In the genomic region with DNA sequence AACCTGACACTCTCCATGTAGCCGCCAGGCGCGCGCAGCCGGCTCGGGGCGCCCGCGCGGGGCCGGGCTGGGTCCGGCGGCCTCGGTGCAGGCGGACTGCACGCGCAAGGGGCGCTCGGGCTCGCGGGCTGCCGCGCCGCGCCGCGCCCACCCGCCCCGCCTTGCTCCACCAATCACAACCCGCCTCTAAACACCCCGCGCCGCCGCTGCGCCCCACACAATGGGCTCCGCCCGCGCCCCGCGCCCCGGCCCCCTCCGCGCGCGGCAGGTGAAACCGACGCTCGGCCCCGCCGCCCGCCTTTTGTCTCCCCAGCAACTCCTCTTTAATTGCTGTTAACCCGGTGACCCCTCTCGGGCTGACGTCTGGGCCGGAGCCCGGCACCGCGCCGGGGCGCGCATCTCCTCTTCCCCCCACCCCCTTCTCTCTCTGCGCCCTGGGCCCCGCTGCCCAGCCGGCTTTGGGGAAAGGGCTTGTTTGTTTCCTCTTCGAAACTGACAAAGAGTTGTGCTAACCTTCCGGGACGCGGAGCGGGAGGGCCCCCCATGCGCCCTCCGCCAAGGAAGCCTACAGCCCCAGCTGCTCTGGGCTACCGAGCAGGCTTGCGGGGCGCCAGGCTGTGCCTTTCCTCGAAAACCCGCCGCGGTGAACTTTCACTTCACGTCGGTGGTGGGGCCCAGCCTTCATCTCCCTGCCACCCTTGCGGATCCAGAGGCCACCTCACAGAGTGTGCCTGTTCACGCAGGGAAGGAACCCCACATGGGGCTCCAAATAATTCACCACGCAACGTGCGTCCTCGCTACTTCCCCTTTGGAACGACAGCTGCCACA, we compare ENCODE assay signal across 7 mouse cellular contexts.
DNase-seq lines count a peak whose midpoint lies in the region; ATAC-seq and TF ChIP-seq lines count a peak whose summit lies in the region.

No protein-coding gene starts in this region.

- H3K9me3 ChIP-seq in ES-Bruce4 (replicated peaks; ENCODE audit: control insufficient read depth, insufficient read depth, low read length, poor library complexity, severe bottlenecking) = no peaks in the 10 kb centered on the region
- no peaks in the 10 kb centered on the region for H3K9me3 ChIP-seq in hindbrain, postnatal 0 days (ENCODE audit: low read length)
- H3K9me3 ChIP-seq in liver, embryonic 12.5 days (replicated peaks) = no peaks in the 10 kb centered on the region
- H3K9me3 ChIP-seq in stomach, embryonic 14.5 days (ENCODE audit: control insufficient read depth, low read depth, low read length) = no peaks in the 10 kb centered on the region

- peak overlapping the region; percentile 84 for H3K9ac ChIP-seq in ES-Bruce4 (ENCODE audit: low read depth, poor library complexity, severe bottlenecking)
- H3K9ac ChIP-seq in hindbrain, postnatal 0 days (replicated peaks; ENCODE audit: low read length) = peak overlapping the region; percentile 45
- peak overlapping the region; percentile 70 for H3K9ac ChIP-seq in liver, embryonic 12.5 days
- peak overlapping the region; percentile 81 for H3K9ac ChIP-seq in stomach, embryonic 14.5 days (replicated peaks; ENCODE audit: low read depth, low read length)

- H3K4me2 ChIP-seq in hindbrain, postnatal 0 days (ENCODE audit: low read depth, low read length) = peak overlapping the region; percentile 92
- peak overlapping the region; percentile 82 for H3K4me2 ChIP-seq in liver, embryonic 12.5 days
- H3K4me2 ChIP-seq in stomach, embryonic 14.5 days (replicated peaks; ENCODE audit: low read depth, low read length) = peak overlapping the region; percentile 90

- no peaks in the 10 kb centered on the region for H3K27me3 ChIP-seq in ES-Bruce4 (ENCODE audit: control insufficient read depth, insufficient read depth, low read length, poor library complexity, severe bottlenecking)
- H3K27me3 ChIP-seq in hindbrain, postnatal 0 days (ENCODE audit: insufficient read depth, low read length) = 0 out of 2 replicates have a peak, but pooled peaks cover 11% of the 10 kb centered on the region
- H3K27me3 ChIP-seq in liver, embryonic 12.5 days (replicated peaks) = peaks cover 23% of the 10 kb centered on the region
- H3K27me3 ChIP-seq in stomach, embryonic 14.5 days (ENCODE audit: control insufficient read depth, insufficient read depth, low read length) = no peaks in the 10 kb centered on the region

- ATAC-seq in hindbrain, postnatal 0 days = peak; percentile 91
- ATAC-seq in liver, embryonic 12.5 days = peak; percentile 76
- peak; percentile 27; the same call in 1 of the 2 replicates for ATAC-seq in monocyte, adult 5-6 weeks (replicated peaks; ENCODE audit: insufficient number of reproducible peaks, low FRiP score, low TSS enrichment, poor library complexity, severe bottlenecking)
- ATAC-seq in stomach, embryonic 14.5 days (ENCODE audit: insufficient number of reproducible peaks, insufficient read depth, low FRiP score, low read depth) = peak; percentile 94

- no peak for TF ChIP-seq CTCF in ES-Bruce4 (IDR thresholded peaks at IDR 0.05; ENCODE audit: low read depth, low read length)
- TF ChIP-seq CTCF in hindbrain, postnatal 0 days (IDR thresholded peaks at IDR 0.05; ENCODE audit: low read depth) = no peak

- peak overlapping the region; percentile 75 for H3K27ac ChIP-seq in ES-Bruce4 (ENCODE audit: insufficient read depth, low read length)
- peak overlapping the region; percentile 64 for H3K27ac ChIP-seq in hindbrain, postnatal 0 days
- H3K27ac ChIP-seq in liver, embryonic 12.5 days = peak overlapping the region; percentile 69
- H3K27ac ChIP-seq in stomach, embryonic 14.5 days (ENCODE audit: low read length) = peak overlapping the region; percentile 96

- TF ChIP-seq EP300 in ES-Bruce4 (IDR thresholded peaks at IDR 0.05; ENCODE audit: insufficient read depth, low read depth, low read length) = no peak

- no peaks in the 10 kb centered on the region for H3K36me3 ChIP-seq in ES-Bruce4 (ENCODE audit: control insufficient read depth, insufficient read depth, low read length, poor library complexity, severe bottlenecking)
- no peaks in the 10 kb centered on the region for H3K36me3 ChIP-seq in hindbrain, postnatal 0 days (ENCODE audit: insufficient read depth, low read length)
- no peaks in the 10 kb centered on the region for H3K36me3 ChIP-seq in liver, embryonic 12.5 days
- H3K36me3 ChIP-seq in stomach, embryonic 14.5 days (ENCODE audit: control insufficient read depth, insufficient read depth, low read length) = no peaks in the 10 kb centered on the region

- WGBS in hindbrain, postnatal 0 days = under 1% methylated on average over 72 of the region's 87 CpGs
- under 1% methylated on average over 82 of the region's 87 CpGs for WGBS in liver, embryonic 12.5 days (ENCODE audit: insufficient replicate concordance)
- under 1% methylated on average over 83 of the region's 87 CpGs for WGBS in stomach, embryonic 14.5 days

- no peak for TF ChIP-seq POLR2A in ES-Bruce4 (IDR thresholded peaks at IDR 0.05; ENCODE audit: insufficient read depth, low read length)

- peak; percentile 82 for DNase-seq in adrenal gland, adult 2 months
- DNase-seq in frontal cortex, postnatal 10 days (ENCODE audit: low spot score in 2 of 2) = peak; percentile 20 to 60
- peak; percentile 63 for DNase-seq in hindbrain, postnatal 0 days (ENCODE audit: low spot score)

- peaks cover 10% of the 10 kb centered on the region for H3K4me1 ChIP-seq in ES-Bruce4 (ENCODE audit: control insufficient read depth, insufficient read depth, low read length)
- H3K4me1 ChIP-seq in hindbrain, postnatal 0 days (ENCODE audit: insufficient read depth, low read length) = no peaks in the 10 kb centered on the region
- peaks cover 47% of the 10 kb centered on the region for H3K4me1 ChIP-seq in liver, embryonic 12.5 days
- peaks cover 29% of the 10 kb centered on the region for H3K4me1 ChIP-seq in stomach, embryonic 14.5 days (ENCODE audit: control insufficient read depth, insufficient read depth, low read length)

- H3K4me3 ChIP-seq in ES-Bruce4 (ENCODE audit: low read depth, low read length) = peak overlapping the region; percentile 94
- H3K4me3 ChIP-seq in hindbrain, postnatal 0 days (ENCODE audit: low read length) = peak overlapping the region; percentile 68
- peak overlapping the region; percentile 62 for H3K4me3 ChIP-seq in liver, embryonic 12.5 days
- H3K4me3 ChIP-seq in stomach, embryonic 14.5 days (ENCODE audit: low read depth, low read length) = peak overlapping the region; percentile 85

Comparison
In these comparisons a context has a peak if more than half of its experiments do, and no peak if none do; other contexts are left out.
1. Peak in every context shown above with its lines: DNase-seq, ATAC-seq, H3K4me3 ChIP-seq and H3K27ac ChIP-seq.
2. ATAC-seq: peak in every context shown above with its lines; median percentile 94 in stomach, embryonic 14.5 days; 91 in hindbrain, postnatal 0 days; 76 in liver, embryonic 12.5 days; 27 in monocyte, adult 5-6 weeks.